In the genomic region with DNA sequence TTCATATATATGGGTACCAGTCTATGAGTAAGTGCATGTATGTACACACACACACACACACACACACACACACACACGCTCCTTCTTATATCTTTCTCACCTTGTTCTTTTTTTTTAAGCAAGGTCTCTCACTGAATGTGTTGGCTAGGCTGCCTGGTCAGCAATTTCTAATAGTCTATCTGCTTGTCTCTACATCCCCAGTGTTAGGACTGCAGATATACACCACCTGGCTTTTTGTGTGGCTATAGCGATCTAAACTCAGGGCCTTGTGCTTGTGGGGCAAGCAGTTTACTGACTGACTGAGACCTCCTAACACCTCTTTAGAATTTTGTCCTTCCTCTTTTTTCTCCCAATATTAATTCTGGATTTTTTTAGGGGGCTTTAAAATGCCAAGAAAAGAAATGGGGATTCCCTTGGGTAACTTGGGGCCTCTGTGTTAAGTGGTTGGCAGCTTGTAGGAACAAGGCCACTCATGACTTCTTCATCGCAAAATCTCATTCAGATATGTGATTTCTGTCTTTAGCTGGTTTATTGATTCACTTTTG, we compare ENCODE assay signal across 1 mouse cellular context.
A peak's percentile ranks its signal among the peaks of the same experiment; 100 is the strongest.
TF ChIP-seq lines count a peak whose summit lies in the region.

No protein-coding gene starts in this region.

TF ChIP-seq in CH12.LX, 34 proteins besides CTCF, POLR2A, EP300 and RAD21 (continued from another document):
- no peak for TF ChIP-seq ETS1 (conservative IDR thresholded peaks at IDR 0.05; ENCODE audit: low read depth, low read length)
- no peak for TF ChIP-seq USF1 (IDR thresholded peaks at IDR 0.05; ENCODE audit: low read depth, low read length)
- no peak for TF ChIP-seq TBP (conservative IDR thresholded peaks at IDR 0.05; ENCODE audit: low read depth, low read length)
- peak; percentile 47; the same call in 1 of the 2 replicates for TF ChIP-seq ZNF384 (IDR thresholded peaks at IDR 0.05; ENCODE audit: low read depth, low read length)
- no peak for TF ChIP-seq HCFC1 (IDR thresholded peaks at IDR 0.05; ENCODE audit: low read depth, low read length)
- TF ChIP-seq MEF2A (IDR thresholded peaks at IDR 0.05; ENCODE audit: borderline replicate concordance, low read depth, low read length): peak; percentile 73
- no peak; the same call in 1 of the 2 replicates for TF ChIP-seq JUND (conservative IDR thresholded peaks at IDR 0.05; ENCODE audit: low read depth, low read length)
- TF ChIP-seq ZKSCAN1 (IDR thresholded peaks at IDR 0.05; ENCODE audit: borderline replicate concordance, low read depth, low read length): no peak
- TF ChIP-seq SIN3A (IDR thresholded peaks at IDR 0.05; ENCODE audit: low read length): peak; percentile 48; the same call in 1 of the 2 replicates
- TF ChIP-seq CHD1 (IDR thresholded peaks at IDR 0.05; ENCODE audit: low read depth, low read length): 0 out of 2 replicates have a peak, but pooled peaks have one; percentile 40
- TF ChIP-seq MAFK (IDR thresholded peaks at IDR 0.05; ENCODE audit: insufficient replicate concordance, low read length): peak; percentile 92
- no peak for TF ChIP-seq UBTF (IDR thresholded peaks at IDR 0.05; ENCODE audit: low read depth, low read length)
- no peak for TF ChIP-seq KAT2A (IDR thresholded peaks at IDR 0.05; ENCODE audit: insufficient replicate concordance, low read length)
- TF ChIP-seq MAZ (IDR thresholded peaks at IDR 0.05; ENCODE audit: low read depth, low read length): 0 out of 2 replicates have a peak, but pooled peaks have one; percentile 15
- no peak for TF ChIP-seq IRF4 (IDR thresholded peaks at IDR 0.05; ENCODE audit: low read depth, low read length)
- TF ChIP-seq CHD2 (IDR thresholded peaks at IDR 0.05; ENCODE audit: low read length): no peak
- no peak; the same call in 1 of the 2 replicates for TF ChIP-seq BHLHE40 (IDR thresholded peaks at IDR 0.05; ENCODE audit: low read depth, low read length)
